Mouse (Mus musculus) liver, embryonic 15.5 days (tissue): ENCODE results near the gene Unk. TPM values are rescaled to one million over a fixed set of nuclear protein-coding genes. Genes with fewer than 3 reads are reported as not detected.
A peak's percentile ranks its signal among the peaks of the same experiment; 100 is the strongest.

Experiments
- ATAC-seq: fragments of 200-750 bp; cut with Nextera tagmentation; 2 replicates; pipeline ENCODE4 v1.8.0; 2017; ENCODE audit warnings: moderate number of reproducible peaks, mild to moderate bottlenecking, moderate library complexity; ENCODE audit not compliant: insufficient read depth
- H3K27ac ChIP-seq: fragments of 300-500 bp; sonication (generic); replicated peaks from 2 replicates; pipeline ENCODE4 v1.5.1; 2015; ENCODE audit warnings: mild to moderate bottlenecking, inconsistent platforms
- H3K27me3 ChIP-seq: fragments of 300-500 bp; sonication (generic); 2 replicates; pipeline ENCODE4 v1.6.1; 2015; ENCODE audit warnings: mild to moderate bottlenecking, inconsistent platforms
- H3K36me3 ChIP-seq: fragments of 300-500 bp; sonication (generic); replicated peaks from 2 replicates; pipeline ENCODE4 v1.6.1; 2015; ENCODE audit warnings: moderate library complexity, mild to moderate bottlenecking, inconsistent platforms
- H3K4me1 ChIP-seq: fragments of 300-500 bp; sonication (generic); replicated peaks from 2 replicates; pipeline ENCODE4 v1.6.1; 2015; ENCODE audit warnings: inconsistent platforms
- H3K4me2 ChIP-seq: fragments of 300-500 bp; sonication (generic); 2 replicates; pipeline ENCODE4 v1.6.1; 2015; ENCODE audit warnings: moderate library complexity, mild to moderate bottlenecking, inconsistent platforms
- H3K4me3 ChIP-seq: fragments of 300-500 bp; sonication (generic); replicated peaks from 2 replicates; pipeline ENCODE4 v1.5.1; 2015; ENCODE audit warnings: mild to moderate bottlenecking, inconsistent platforms
- H3K9ac ChIP-seq: fragments of 300-500 bp; sonication (generic); 2 replicates; pipeline ENCODE4 v1.6.1; 2015; ENCODE audit warnings: moderate library complexity, mild to moderate bottlenecking, inconsistent platforms
- H3K9me3 ChIP-seq: fragments of 300-500 bp; sonication (generic); replicated peaks from 2 replicates; pipeline ENCODE4 v1.6.1; 2016; ENCODE audit warnings: inconsistent platforms
- WGBS: fragments of 180-500 bp; shearing (Covaris S2); methylation state at CpG from one replicate; pipeline ENCODE4 v1.1.7; 2015; ENCODE audit warnings: mixed read lengths; ENCODE audit not compliant: insufficient replicate concordance; 5-methylcytosine and 5-hydroxymethylcytosine counted together
- polyA plus RNA-seq: library from polyadenylated mRNA; unstranded; fragments of >200 nt; fragmentation: Nextera tagmentation; extraction: Ambion mirVana; gene quantifications from 2 replicates; pipeline ENCODE4 v1.2.1, GENCODE M21; 2015

Gene Unk
- polyA plus RNA-seq, 1 experiment from 2014 or later: 10.1 TPM

GRCm38 (mm10) chr11:116104006-116104646 is 74.0 kb downstream of the Unk start:
- Histone ChIP-seq H3K9ac (no peak overlapping the region), H3K4me1 (peaks cover 83% of the 10 kb centered on the region)

GRCm38 (mm10) chr11:116105065-116105464 is 74.9 kb downstream of the Unk start:
- Histone ChIP-seq H3K27me3 (peaks cover 45% of the 10 kb centered on the region), H3K4me1 (peaks cover 83% of the 10 kb centered on the region), H3K4me2 (no peak overlapping the region), H3K4me3 (no peak overlapping the region), H3K36me3 (no peaks in the 10 kb centered on the region), H3K9me3 (no peaks in the 10 kb centered on the region), H3K9ac (no peak overlapping the region), H3K27ac (no peak overlapping the region)
- no peak for ATAC-seq
- WGBS: 61% methylated on average over 2 of the region's 2 CpGs

More at GRCm38 (mm10) chr11:116104006-116104646, 74.0 kb downstream of the Unk start:
- Histone ChIP-seq H3K9me3 (no peaks in the 10 kb centered on the region), H3K27ac (peak overlapping the region; percentile 62), H3K4me3 (no peak overlapping the region), H3K27me3 (peaks cover 36% of the 10 kb centered on the region), H3K36me3 (no peaks in the 10 kb centered on the region), H3K4me2 (no peak overlapping the region)
- WGBS: 36% methylated on average over 14 of the region's 14 CpGs
- peak; percentile 57 for ATAC-seq

- Histone ChIP-seq H3K9ac (no peak overlapping the region), H3K4me3 (no peak overlapping the region), H3K4me2 (peak overlapping the region; percentile 35), H3K9me3 (no peaks in the 10 kb centered on the region), H3K4me1 (peaks cover 77% of the 10 kb centered on the region), H3K27me3 (peaks cover 58% of the 10 kb centered on the region), H3K27ac (no peak overlapping the region), H3K36me3 (no peaks in the 10 kb centered on the region)
- 25% methylated on average over 32 of the region's 32 CpGs for WGBS
- no peak for ATAC-seq
Observed at GRCm38 (mm10) chr11:116106154-116106962, 76.2 kb downstream of the Unk start.

- 38% methylated on average over 14 of the region's 14 CpGs for WGBS
- Histone ChIP-seq H3K4me2 (no peak overlapping the region), H3K4me3 (no peak overlapping the region), H3K27me3 (peaks cover 66% of the 10 kb centered on the region), H3K9me3 (no peaks in the 10 kb centered on the region), H3K4me1 (peaks cover 69% of the 10 kb centered on the region), H3K9ac (no peak overlapping the region), H3K27ac (no peak overlapping the region), H3K36me3 (no peaks in the 10 kb centered on the region)
- no peak for ATAC-seq
Observed at GRCm38 (mm10) chr11:116106963-116107776, 77.0 kb downstream of the Unk start.

- Histone ChIP-seq H3K4me3 (no peak overlapping the region), H3K4me1 (peaks cover 66% of the 10 kb centered on the region), H3K27me3 (peaks cover 68% of the 10 kb centered on the region), H3K9ac (no peak overlapping the region), H3K27ac (no peak overlapping the region), H3K9me3 (no peaks in the 10 kb centered on the region), H3K4me2 (peak overlapping the region; percentile 72), H3K36me3 (no peaks in the 10 kb centered on the region)
- WGBS: 55% methylated on average over 19 of the region's 19 CpGs
- ATAC-seq: no peak
Observed at GRCm38 (mm10) chr11:116107777-116108285, 77.7 kb downstream of the Unk start.

GRCm38 (mm10) chr11:116108464-116109137 is 78.5 kb downstream of the Unk start:
- Histone ChIP-seq H3K27ac (no peak overlapping the region), H3K4me2 (peak overlapping the region; percentile 72), H3K27me3 (peaks cover 68% of the 10 kb centered on the region), H3K4me3 (peak overlapping the region; percentile 56), H3K9ac (no peak overlapping the region), H3K36me3 (no peaks in the 10 kb centered on the region), H3K4me1 (peaks cover 61% of the 10 kb centered on the region), H3K9me3 (no peaks in the 10 kb centered on the region)
- 23% methylated on average over 23 of the region's 23 CpGs for WGBS
- ATAC-seq: no peak

- Histone ChIP-seq H3K9ac (peak overlapping the region; percentile 23; the same call in 1 of the 2 replicates), H3K27ac (no peak overlapping the region), H3K36me3 (no peaks in the 10 kb centered on the region), H3K4me2 (peak overlapping the region; percentile 72), H3K4me3 (peak overlapping the region; percentile 56), H3K27me3 (peaks cover 68% of the 10 kb centered on the region), H3K4me1 (peaks cover 51% of the 10 kb centered on the region), H3K9me3 (no peaks in the 10 kb centered on the region)
- ATAC-seq: no peak
- WGBS: under 1% methylated on average over 70 of the region's 70 CpGs
Observed at GRCm38 (mm10) chr11:116109441-116110081, 79.4 kb downstream of the Unk start.

GRCm38 (mm10) chr11:116110131-116110530 is 80.0 kb downstream of the Unk start:
- Histone ChIP-seq H3K4me1 (peaks cover 48% of the 10 kb centered on the region), H3K4me3 (peak overlapping the region; percentile 56), H3K4me2 (peak overlapping the region; percentile 72), H3K9me3 (no peaks in the 10 kb centered on the region), H3K9ac (peak overlapping the region; percentile 23; the same call in 1 of the 2 replicates), H3K36me3 (no peaks in the 10 kb centered on the region), H3K27me3 (peaks cover 68% of the 10 kb centered on the region), H3K27ac (0 out of 2 replicates have a peak overlapping the region, but pooled peaks have one; percentile 38)
- 2% methylated on average over 35 of the region's 35 CpGs for WGBS
- ATAC-seq: peak; percentile 47

GRCm38 (mm10) chr11:116110540-116110939 is 80.4 kb downstream of the Unk start:
- Histone ChIP-seq H3K9ac (no peak overlapping the region), H3K27me3 (peaks cover 68% of the 10 kb centered on the region), H3K4me2 (peak overlapping the region; percentile 72), H3K27ac (0 out of 2 replicates have a peak overlapping the region, but pooled peaks have one; percentile 38), H3K9me3 (no peaks in the 10 kb centered on the region), H3K4me3 (peak overlapping the region; percentile 56), H3K36me3 (no peaks in the 10 kb centered on the region), H3K4me1 (peaks cover 48% of the 10 kb centered on the region)
- WGBS: 21% methylated on average over 10 of the region's 10 CpGs
- 0 out of 2 replicates have a peak, but pooled peaks have one; percentile 6 for ATAC-seq
